Mouse (Mus musculus) heart, adult 2 months (tissue): ENCODE results near the gene Egfl8. TPM values are rescaled to one million over a fixed set of nuclear protein-coding genes. Genes with fewer than 3 reads are reported as not detected.

Experiments
- DNase-seq, 2 experiments: peaks; one replicate each; pipeline ENCODE4 v3.0.0; 2021
- H3K27ac ChIP-seq: fragments of 200-600 bp; 2 replicates; pipeline ENCODE4 v1.8.1; 2022
- H3K27me3 ChIP-seq: fragments of 200-500 bp; 2 replicates; pipeline ENCODE4 v1.6.1; 2012; ENCODE audit warnings: mild to moderate bottlenecking, low read length, inconsistent platforms, mixed read lengths; ENCODE audit not compliant: control insufficient read depth, insufficient read depth
- H3K36me3 ChIP-seq: fragments of 200-500 bp; 2 replicates; pipeline ENCODE4 v1.6.1; 2012; ENCODE audit warnings: low read length, inconsistent platforms; ENCODE audit not compliant: control insufficient read depth, insufficient read depth
- H3K4me1 ChIP-seq: fragments of 200-500 bp; 2 replicates; pipeline ENCODE4 v1.6.1; 2011; ENCODE audit warnings: low read length; ENCODE audit not compliant: control insufficient read depth, insufficient read depth
- H3K4me3 ChIP-seq: fragments of 200-600 bp; 2 replicates; pipeline ENCODE4 v1.8.1; 2022
- H3K79me2 ChIP-seq: fragments of 200-500 bp; replicated peaks from 2 replicates; pipeline ENCODE4 v1.6.1; 2012; ENCODE audit warnings: mild to moderate bottlenecking, inconsistent platforms, low read length, moderate library complexity, mixed read lengths; ENCODE audit not compliant: control insufficient read depth, insufficient read depth
- H3K9ac ChIP-seq: fragments of 200-500 bp; 2 replicates; pipeline ENCODE4 v1.6.1; 2012; ENCODE audit warnings: low read depth, mild to moderate bottlenecking, control low read depth, inconsistent platforms, low read length, mixed read lengths
- CTCF ChIP-seq: fragments of 200-600 bp; IDR thresholded peaks from 2 replicates; pipeline ENCODE4 v1.8.1; 2022; ENCODE audit warnings: antibody characterized with exemption, mild to moderate bottlenecking, moderate library complexity
- EP300 ChIP-seq: fragments of 200-500 bp; IDR thresholded peaks from 2 replicates; pipeline ENCODE4 v1.6.1; 2011; ENCODE audit warnings: low read depth, low read length, control low read depth; ENCODE audit not compliant: insufficient read depth
- POLR2A ChIP-seq: fragments of 200-500 bp; IDR thresholded peaks from 2 replicates; pipeline ENCODE4 v1.6.1; 2011; ENCODE audit warnings: mild to moderate bottlenecking, low read depth, low read length, control low read depth; ENCODE audit not compliant: insufficient read depth
- WGBS: fragments of 180-500 bp; shearing (Covaris S2); methylation state at CpG from one replicate; pipeline ENCODE4 v1.1.7; 2018; 5-methylcytosine and 5-hydroxymethylcytosine counted together
- intact Hi-C: fragments of 180-260 bp; cut with DNase I; formaldehyde crosslinking; loops from one replicate; pipeline ENCODE4 v1.15.1; 2025
- polyA plus RNA-seq: library from polyadenylated mRNA; depleted of rRNA; stranded (reverse); fragments of >200 nt; gene quantifications from 2 replicates; pipeline ENCODE4 v1.2.3, GENCODE M21; 2012
- total RNA-seq, 2 experiments: library from RNA; stranded (reverse); gene quantifications; 2 replicates each; pipeline ENCODE4 v1.2.3; 2021

Gene Egfl8
- total and polyA plus RNA-seq, 3 experiments, result 1.2 to 2.4 (median 1.8) TPM

GRCm38 (mm10) chr17:34586796-34587422 lies 28.9 kb downstream of the Egfl8 start:
- no peaks in the 10 kb centered on the region for H3K79me2 ChIP-seq
- peaks cover 16% of the 10 kb centered on the region for H3K4me1 ChIP-seq
- no peaks in the 10 kb centered on the region for H3K36me3 ChIP-seq
- intact Hi-C loops, result no loop called here
- peak; percentile 81 to 86 for DNase-seq
- peak overlapping the region; percentile 83 for H3K9ac ChIP-seq
- no peaks in the 10 kb centered on the region for H3K27me3 ChIP-seq
- TF ChIP-seq POLR2A (peak; percentile 21; the same call in 1 of the 2 replicates), CTCF (no peak)
- H3K27ac ChIP-seq, result peak overlapping the region; percentile 89
- peak overlapping the region; percentile 74 for H3K4me3 ChIP-seq
- WGBS, result under 1% methylated on average over 38 of the region's 38 CpGs

GRCm38 (mm10) chr17:34585877-34586771 lies 29.6 kb downstream of the Egfl8 start:
- Histone ChIP-seq H3K36me3 (no peaks in the 10 kb centered on the region), H3K27ac (peak overlapping the region; percentile 89), H3K79me2 (no peaks in the 10 kb centered on the region), H3K27me3 (no peaks in the 10 kb centered on the region), H3K9ac (0 out of 2 replicates have a peak overlapping the region, but pooled peaks have one; percentile 83), H3K4me3 (peak overlapping the region; percentile 74), H3K4me1 (peaks cover 14% of the 10 kb centered on the region)
- no peak for DNase-seq
- WGBS, result 43% methylated on average over 32 of the region's 32 CpGs
- intact Hi-C loops, result no loop called here
- TF ChIP-seq EP300 (no peak), CTCF (no peak), POLR2A (no peak)

- no peak overlapping the region for H3K4me3 ChIP-seq
- intact Hi-C loops, result no loop called here
- no peaks in the 10 kb centered on the region for H3K79me2 ChIP-seq
- no peaks in the 10 kb centered on the region for H3K27me3 ChIP-seq
- TF ChIP-seq EP300 (no peak), POLR2A (no peak), CTCF (no peak)
- no peak overlapping the region for H3K9ac ChIP-seq
- no peak overlapping the region for H3K27ac ChIP-seq
- DNase-seq, result no peak
- no peaks in the 10 kb centered on the region for H3K36me3 ChIP-seq
- H3K4me1 ChIP-seq, result peaks cover 12% of the 10 kb centered on the region
- WGBS, result 80% methylated on average over 8 of the region's 8 CpGs
Measured at GRCm38 (mm10) chr17:34585121-34585520, 30.6 kb downstream of the Egfl8 start.

DNA sequence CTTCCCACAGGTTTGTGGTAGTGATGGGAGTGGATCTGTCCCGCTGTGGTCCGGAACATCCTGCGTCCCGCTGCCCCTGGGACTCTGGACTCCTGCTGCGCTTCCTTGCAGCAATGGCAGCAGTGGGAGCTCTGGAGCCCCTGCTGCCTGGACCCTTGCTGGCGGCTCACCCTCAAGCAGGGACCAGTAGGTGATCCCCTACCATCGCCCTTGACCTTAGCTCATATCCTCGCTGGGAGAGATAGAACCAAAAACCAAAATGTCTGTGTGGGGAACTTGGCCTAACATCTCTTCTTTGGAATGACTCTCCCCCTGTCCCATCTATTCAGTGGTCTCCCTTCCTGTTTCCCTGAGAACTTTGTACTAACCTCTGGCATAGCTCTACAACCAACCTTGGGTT lies 32.0 kb downstream of the Egfl8 start:
- Histone ChIP-seq H3K27ac (no peak overlapping the region), H3K9ac (no peak overlapping the region), H3K4me1 (peaks cover 7% of the 10 kb centered on the region), H3K79me2 (no peaks in the 10 kb centered on the region), H3K27me3 (no peaks in the 10 kb centered on the region), H3K36me3 (no peaks in the 10 kb centered on the region), H3K4me3 (no peak overlapping the region)
- no peak for DNase-seq
- TF ChIP-seq POLR2A (no peak), CTCF (no peak), EP300 (no peak)
- 87% methylated on average over 8 of the region's 8 CpGs for WGBS
- intact Hi-C loops, result no loop called here

GRCm38 (mm10) chr17:34583397-34583796 lies 32.4 kb downstream of the Egfl8 start:
- Histone ChIP-seq H3K4me1 (peaks cover 6% of the 10 kb centered on the region), H3K36me3 (no peaks in the 10 kb centered on the region), H3K4me3 (no peak overlapping the region), H3K9ac (no peak overlapping the region), H3K27me3 (no peaks in the 10 kb centered on the region), H3K27ac (no peak overlapping the region), H3K79me2 (no peaks in the 10 kb centered on the region)
- intact Hi-C loops, result no loop called here
- no peak for DNase-seq
- TF ChIP-seq POLR2A (no peak), CTCF (no peak), EP300 (no peak)
- 54% methylated on average over 7 of the region's 7 CpGs for WGBS

DNA sequence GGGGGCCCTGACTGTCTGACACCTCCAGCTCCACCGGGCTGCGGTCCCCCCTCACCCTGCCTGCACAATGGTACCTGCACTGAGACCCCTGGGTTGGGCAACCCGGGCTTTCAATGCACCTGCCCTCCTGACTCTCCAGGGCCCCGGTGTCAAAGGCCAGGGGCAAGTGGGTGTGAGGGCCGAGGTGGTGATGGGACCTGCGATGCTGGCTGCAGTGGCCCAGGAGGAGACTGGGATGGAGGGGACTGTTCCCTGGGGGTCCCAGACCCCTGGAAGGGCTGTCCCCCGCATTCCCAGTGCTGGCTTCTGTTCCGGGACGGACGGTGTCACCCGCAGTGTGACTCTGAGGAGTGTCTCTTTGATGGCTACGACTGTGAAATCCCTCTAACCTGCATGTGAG lies 33.2 kb downstream of the Egfl8 start:
- H3K4me1 ChIP-seq, result peaks cover 3% of the 10 kb centered on the region; the same call in 1 of the 2 replicates
- no peak overlapping the region for H3K4me3 ChIP-seq
- WGBS, result 87% methylated on average over 12 of the region's 12 CpGs
- H3K27ac ChIP-seq, result no peak overlapping the region
- no peaks in the 10 kb centered on the region for H3K79me2 ChIP-seq
- H3K9ac ChIP-seq, result no peak overlapping the region
- no peak for DNase-seq
- TF ChIP-seq POLR2A (no peak), CTCF (no peak), EP300 (no peak)
- intact Hi-C loops, result no loop called here
- no peaks in the 10 kb centered on the region for H3K27me3 ChIP-seq
- no peaks in the 10 kb centered on the region for H3K36me3 ChIP-seq
